Mouse (Mus musculus): ENCODE measurements around the gene Tubal3.

- no peak for TF ChIP-seq POU5F1 (IDR thresholded peaks at IDR 0.05; ENCODE audit: borderline replicate concordance, low read length)
- TF ChIP-seq CTCF (conservative IDR thresholded peaks at IDR 0.05; ENCODE audit: low read length) = no peak
Measured at GRCm38 (mm10) chr13:3877185-3877584, 40.9 kb upstream of the Tubal3 start.
